Mouse (Mus musculus) megakaryocyte, adult 5-6 weeks (primary cell): Measurements from ENCODE around the gene Dkk3. TPM values are rescaled to one million over a fixed set of nuclear protein-coding genes. Genes with fewer than 3 reads are reported as not detected.

Source experiments
- ATAC-seq: 2 replicates; pipeline ENCODE4 v1.8.0; 2016; ENCODE audit warnings: mild to moderate bottlenecking, inconsistent platforms; ENCODE audit not compliant: poor library complexity, severe bottlenecking
- total RNA-seq, 2 experiments: library from RNA; stranded (forward) in 1 of 2; stranded (reverse) in 1 of 2; fragments of 153-499, 151-499 nt in 1 of 2; fragments of 221-1000, 200-1000 nt in 1 of 2; gene quantifications; 2 replicates each; pipeline versions ENCODE4 v1.2.3 to v1.2.4; 2015 to 2017

The Dkk3 gene
- 0.16 TPM in 1 of 2 replicates, not detected in the other for total RNA-seq (2015)
- total RNA-seq (2017), result not detected in 2 replicates

- ATAC-seq, result no peak
Observed at GRCm38 (mm10) chr7:112158942-112159341, at the start of gene Dkk3. TSS of gene Dkk3 (minus strand) at chr7:112159057.

GRCm38 (mm10) chr7:112207717-112208116, 48.9 kb upstream of the Dkk3 start:
- ATAC-seq, result no peak; the same call in 1 of the 2 replicates

- no peak for ATAC-seq
Observed at GRCm38 (mm10) chr7:112205513-112205912, 46.7 kb upstream of the Dkk3 start.

GRCm38 (mm10) chr7:112204380-112204963, 45.6 kb upstream of the Dkk3 start:
- ATAC-seq, result no peak

GRCm38 (mm10) chr7:112203937-112204336, 45.1 kb upstream of the Dkk3 start:
- ATAC-seq, result no peak

GRCm38 (mm10) chr7:112202843-112203242, 44.0 kb upstream of the Dkk3 start:
- ATAC-seq, result no peak

- no peak for ATAC-seq
Observed at GRCm38 (mm10) chr7:112202194-112202593, 43.3 kb upstream of the Dkk3 start.

- no peak for ATAC-seq
Observed at GRCm38 (mm10) chr7:112200761-112201160, 41.9 kb upstream of the Dkk3 start.

GRCm38 (mm10) chr7:112199343-112199742, 40.5 kb upstream of the Dkk3 start:
- no peak for ATAC-seq

GRCm38 (mm10) chr7:112197461-112197860, 38.6 kb upstream of the Dkk3 start:
- no peak for ATAC-seq

GRCm38 (mm10) chr7:112194286-112194685, 35.4 kb upstream of the Dkk3 start:
- ATAC-seq, result no peak

GRCm38 (mm10) chr7:112192778-112193177, 33.9 kb upstream of the Dkk3 start:
- ATAC-seq, result no peak

- no peak for ATAC-seq
Observed at GRCm38 (mm10) chr7:112192237-112192636, 33.4 kb upstream of the Dkk3 start.

GRCm38 (mm10) chr7:112187536-112188459, 28.9 kb upstream of the Dkk3 start:
- ATAC-seq, result peak; percentile 25

GRCm38 (mm10) chr7:112186871-112187270, 28.0 kb upstream of the Dkk3 start:
- no peak for ATAC-seq

GRCm38 (mm10) chr7:112185226-112185745, 26.4 kb upstream of the Dkk3 start:
- no peak for ATAC-seq

- ATAC-seq, result no peak
Observed at GRCm38 (mm10) chr7:112184519-112185225, 25.8 kb upstream of the Dkk3 start.

- peak; percentile 73 for ATAC-seq
Observed at GRCm38 (mm10) chr7:112183258-112183841, 24.5 kb upstream of the Dkk3 start.

- peak; percentile 84 for ATAC-seq
Observed at GRCm38 (mm10) chr7:112180235-112180705, 21.4 kb upstream of the Dkk3 start.

- no peak for ATAC-seq
Observed at GRCm38 (mm10) chr7:112176627-112177026, 17.8 kb upstream of the Dkk3 start.

- no peak for ATAC-seq
Observed at GRCm38 (mm10) chr7:112172669-112173068, 13.8 kb upstream of the Dkk3 start.
